In genomic region chr14:117681321-117681921, GRCm38 (mm10) we compare ENCODE assay signal across 8 mouse cellular contexts.
DNase-seq lines count a peak whose midpoint lies in the region; ATAC-seq lines count a peak whose summit lies in the region.

No protein-coding gene starts in this region.

- H3K4me1 ChIP-seq in heart, embryonic 11.5 days (ENCODE audit: control insufficient read depth, insufficient read depth, low read length) = peaks cover 7% of the 10 kb centered on the region; the same call in 1 of the 2 replicates
- H3K4me1 ChIP-seq in embryonic facial prominence, embryonic 12.5 days = 0 out of 2 replicates have a peak, but pooled peaks cover 3% of the 10 kb centered on the region
- H3K4me1 ChIP-seq in intestine, embryonic 16.5 days (ENCODE audit: control insufficient read depth, insufficient read depth, low read length) = peaks cover 3% of the 10 kb centered on the region; the same call in 1 of the 2 replicates

- WGBS in heart, embryonic 11.5 days (ENCODE audit: insufficient replicate concordance) = 38% methylated on average over 5 of the region's 5 CpGs
- 48% methylated on average over 5 of the region's 5 CpGs for WGBS in embryonic facial prominence, embryonic 12.5 days
- WGBS in intestine, embryonic 16.5 days = 17% methylated on average over 5 of the region's 5 CpGs

- intact Hi-C loops in heart, postnatal 25 days (cut with DNase I) = loop anchor here (5.0 kb wide), 1 partner anchor 151 kb away; no protein-coding TSS in a partner anchor
- intact Hi-C loops in left cerebral cortex, postnatal 25 days (cut with DNase I) = no loop called here

- peak; percentile 49; the same call in 1 of the 2 replicates for ATAC-seq in heart, embryonic 11.5 days (replicated peaks; ENCODE audit: insufficient number of reproducible peaks, low FRiP score, low TSS enrichment)
- 0 out of 2 replicates have a peak, but pooled peaks have one; percentile 47 for ATAC-seq in embryonic facial prominence, embryonic 12.5 days (ENCODE audit: insufficient number of reproducible peaks, insufficient read depth, low FRiP score, low TSS enrichment)
- peak; percentile 71 for ATAC-seq in intestine, embryonic 16.5 days
- ATAC-seq in activated CD4-positive, CD25-positive, alpha-beta regulatory T cell, adult 4 months = no peak

- no peaks in the 10 kb centered on the region for H3K36me3 ChIP-seq in heart, embryonic 11.5 days (ENCODE audit: control insufficient read depth, insufficient read depth, low read length)
- no peaks in the 10 kb centered on the region for H3K36me3 ChIP-seq in embryonic facial prominence, embryonic 12.5 days
- H3K36me3 ChIP-seq in intestine, embryonic 16.5 days (ENCODE audit: control insufficient read depth, insufficient read depth, low read length) = no peaks in the 10 kb centered on the region

- no peak for DNase-seq in heart, postnatal 25 days (ENCODE audit: low spot score)
- DNase-seq in MN1 (ENCODE audit: low spot score) = peak; percentile 92
- no peak for DNase-seq in left cerebral cortex, postnatal 25 days (ENCODE audit: low spot score in 2 of 2)
- DNase-seq in gastrocnemius, postnatal 25 days = no peak

- no peak overlapping the region for H3K9ac ChIP-seq in heart, embryonic 11.5 days (ENCODE audit: low read depth, low read length)
- no peak overlapping the region for H3K9ac ChIP-seq in embryonic facial prominence, embryonic 12.5 days
- H3K9ac ChIP-seq in intestine, embryonic 16.5 days (ENCODE audit: low read depth, low read length) = no peak overlapping the region

- no peak overlapping the region for H3K4me3 ChIP-seq in heart, embryonic 11.5 days (ENCODE audit: low read depth, low read length)
- no peak overlapping the region for H3K4me3 ChIP-seq in embryonic facial prominence, embryonic 12.5 days
- H3K4me3 ChIP-seq in intestine, embryonic 16.5 days (ENCODE audit: low read length) = no peak overlapping the region

- H3K9me3 ChIP-seq in heart, embryonic 11.5 days (replicated peaks; ENCODE audit: control insufficient read depth, low read length) = no peaks in the 10 kb centered on the region
- H3K9me3 ChIP-seq in embryonic facial prominence, embryonic 12.5 days = no peaks in the 10 kb centered on the region
- H3K9me3 ChIP-seq in intestine, embryonic 16.5 days (ENCODE audit: control insufficient read depth, low read length) = no peaks in the 10 kb centered on the region

- H3K4me2 ChIP-seq in heart, embryonic 11.5 days = no peak overlapping the region
- no peak overlapping the region for H3K4me2 ChIP-seq in embryonic facial prominence, embryonic 12.5 days (replicated peaks)
- H3K4me2 ChIP-seq in intestine, embryonic 16.5 days (ENCODE audit: low read depth, low read length) = no peak overlapping the region

- H3K27ac ChIP-seq in heart, embryonic 11.5 days (ENCODE audit: low read depth, low read length) = 0 out of 2 replicates have a peak overlapping the region, but pooled peaks have one; percentile 22
- no peak overlapping the region for H3K27ac ChIP-seq in embryonic facial prominence, embryonic 12.5 days
- no peak overlapping the region for H3K27ac ChIP-seq in intestine, embryonic 16.5 days (ENCODE audit: low read length)

- no peaks in the 10 kb centered on the region for H3K27me3 ChIP-seq in heart, embryonic 11.5 days (ENCODE audit: control insufficient read depth, insufficient read depth, low read length)
- H3K27me3 ChIP-seq in embryonic facial prominence, embryonic 12.5 days = no peaks in the 10 kb centered on the region
- no peaks in the 10 kb centered on the region for H3K27me3 ChIP-seq in intestine, embryonic 16.5 days (replicated peaks; ENCODE audit: control insufficient read depth, insufficient read depth, low read length)
